15 mouse cellular contexts compared by ENCODE assay signal in the genomic region with DNA sequence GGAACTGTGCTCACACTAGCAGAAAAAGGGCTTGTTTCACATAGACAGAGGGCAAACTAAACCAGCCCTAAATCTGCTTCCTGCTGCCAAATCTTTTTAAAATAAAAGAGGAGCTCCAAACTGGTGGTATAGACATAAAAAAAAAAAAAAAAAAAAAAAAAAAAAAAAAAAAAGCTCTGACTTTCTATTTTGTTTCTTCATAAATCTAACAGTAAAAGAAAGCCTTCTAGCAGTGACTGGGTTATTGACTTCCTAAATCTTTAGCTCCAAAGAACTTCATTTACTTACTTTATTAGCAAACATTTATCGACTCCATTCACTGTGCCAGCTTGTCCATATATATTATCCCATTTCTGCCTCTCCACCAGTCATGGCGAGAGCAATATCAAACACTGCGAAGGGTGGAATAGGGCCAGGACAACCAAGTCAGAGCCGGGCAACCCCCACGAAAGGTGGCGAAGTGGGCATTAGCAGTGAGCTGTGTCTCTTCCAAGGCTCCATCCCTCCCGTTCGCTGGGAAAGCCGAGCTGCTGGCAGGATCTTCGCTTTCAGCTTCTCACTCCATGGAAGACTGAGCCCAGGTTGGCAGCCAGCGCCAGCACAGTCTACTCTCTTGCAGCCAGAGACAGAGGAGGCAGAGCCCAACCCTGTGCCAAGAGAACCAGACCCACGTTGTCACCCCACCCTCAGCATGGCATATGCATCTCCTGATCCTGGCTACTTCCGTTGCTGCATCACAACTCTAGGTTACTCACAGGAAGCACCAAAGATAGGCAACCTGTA.
DNase-seq lines count a peak whose midpoint lies in the region; ATAC-seq lines count a peak whose summit lies in the region.
"Had no signal": no experiment of that assay in that cellular context is flagged by ENCODE, and none has a peak within 500 bp of the region (broad histone marks: within the 10 kb centered on the region; RNA-seq: fewer than 3 reads in every experiment).

No protein-coding gene starts in this region.

- 91% methylated on average over 13 of the region's 13 CpGs for WGBS in midbrain, embryonic 10.5 days
- 86% methylated on average over 13 of the region's 13 CpGs for WGBS in midbrain, embryonic 16.5 days
- 87% methylated on average over 13 of the region's 13 CpGs for WGBS in hindbrain, embryonic 14.5 days

- peaks cover 32% of the 10 kb centered on the region for H3K4me1 ChIP-seq in midbrain, embryonic 10.5 days
- peaks cover 11% of the 10 kb centered on the region for H3K4me1 ChIP-seq in midbrain, embryonic 16.5 days (ENCODE audit: control insufficient read depth, insufficient read depth, low read length)
- H3K4me1 ChIP-seq in hindbrain, embryonic 14.5 days (replicated peaks; ENCODE audit: control insufficient read depth, insufficient read depth, low read length), result peaks cover 12% of the 10 kb centered on the region
- H3K4me1 ChIP-seq: stomach, embryonic 15.5 days had no signal

- H3K36me3 ChIP-seq in midbrain, embryonic 10.5 days, result no peaks in the 10 kb centered on the region
- no peaks in the 10 kb centered on the region for H3K36me3 ChIP-seq in midbrain, embryonic 16.5 days (ENCODE audit: control insufficient read depth, insufficient read depth, low read length)
- no peaks in the 10 kb centered on the region for H3K36me3 ChIP-seq in hindbrain, embryonic 14.5 days (replicated peaks; ENCODE audit: control insufficient read depth, insufficient read depth)
- H3K36me3 ChIP-seq: embryonic facial prominence, embryonic 12.5 days; neural tube, embryonic 12.5 days; stomach, embryonic 15.5 days had no signal

- no peak for DNase-seq in midbrain, embryonic 10.5 days (ENCODE audit: low spot score)
- DNase-seq in brain, adult 2 months (ENCODE audit: low read depth, low spot score), result peak; percentile 61
- DNase-seq in hindbrain, embryonic 14.5 days (ENCODE audit: low spot score), result no peak
- peak; percentile 41 for DNase-seq in right cerebral cortex, postnatal 14 days
- no peak for DNase-seq in thymus, adult 18-20 months
- no peak for DNase-seq in thymus, postnatal 36 days
- DNase-seq: cerebellum, adult 9-11 months; heart, postnatal 14 days; kidney, adult 11 months had no signal

- no peaks in the 10 kb centered on the region for H3K27me3 ChIP-seq in midbrain, embryonic 10.5 days (ENCODE audit: low read depth, poor library complexity, severe bottlenecking)
- H3K27me3 ChIP-seq in midbrain, embryonic 16.5 days (ENCODE audit: control insufficient read depth, insufficient read depth, low read depth, low read length), result no peaks in the 10 kb centered on the region
- H3K27me3 ChIP-seq in hindbrain, embryonic 14.5 days (ENCODE audit: control insufficient read depth, insufficient read depth, low read length), result no peaks in the 10 kb centered on the region
- H3K27me3 ChIP-seq: CH12.LX; embryonic facial prominence, embryonic 12.5 days; stomach, embryonic 15.5 days had no signal

- H3K4me2 ChIP-seq in midbrain, embryonic 16.5 days (ENCODE audit: low read length), result no peak overlapping the region
- no peak overlapping the region for H3K4me2 ChIP-seq in hindbrain, embryonic 14.5 days (replicated peaks)
- H3K4me2 ChIP-seq: embryonic facial prominence, embryonic 12.5 days; lung, embryonic 14.5 days; neural tube, embryonic 12.5 days; stomach, embryonic 15.5 days had no signal

- no peak overlapping the region for H3K9ac ChIP-seq in midbrain, embryonic 16.5 days (ENCODE audit: low read depth, low read length)
- no peak overlapping the region for H3K9ac ChIP-seq in hindbrain, embryonic 14.5 days
- H3K9ac ChIP-seq: embryonic facial prominence, embryonic 12.5 days; lung, embryonic 14.5 days; neural tube, embryonic 12.5 days; stomach, embryonic 15.5 days had no signal

- H3K27ac ChIP-seq in midbrain, embryonic 10.5 days (replicated peaks), result peak overlapping the region; percentile 78; the same call in 1 of the 2 replicates
- no peak overlapping the region for H3K27ac ChIP-seq in midbrain, embryonic 16.5 days (ENCODE audit: low read length)
- 0 out of 2 replicates have a peak overlapping the region, but pooled peaks have one; percentile 20 for H3K27ac ChIP-seq in hindbrain, embryonic 14.5 days
- H3K27ac ChIP-seq: embryonic facial prominence, embryonic 12.5 days; neural tube, embryonic 12.5 days; stomach, embryonic 15.5 days had no signal

- no peaks in the 10 kb centered on the region for H3K9me3 ChIP-seq in midbrain, embryonic 10.5 days (replicated peaks)
- no peaks in the 10 kb centered on the region for H3K9me3 ChIP-seq in midbrain, embryonic 16.5 days (replicated peaks; ENCODE audit: control insufficient read depth, low read length, poor library complexity, severe bottlenecking)
- H3K9me3 ChIP-seq in hindbrain, embryonic 14.5 days (ENCODE audit: control insufficient read depth, low read length), result no peaks in the 10 kb centered on the region
- H3K9me3 ChIP-seq: embryonic facial prominence, embryonic 12.5 days; neural tube, embryonic 12.5 days; stomach, embryonic 15.5 days had no signal

- no peak for ATAC-seq in midbrain, embryonic 16.5 days
- no peak for ATAC-seq in hindbrain, embryonic 14.5 days (ENCODE audit: low FRiP score)

- no peak overlapping the region for H3K4me3 ChIP-seq in midbrain, embryonic 10.5 days
- no peak overlapping the region for H3K4me3 ChIP-seq in midbrain, embryonic 16.5 days (ENCODE audit: low read depth, low read length)
- no peak overlapping the region for H3K4me3 ChIP-seq in hindbrain, embryonic 14.5 days (replicated peaks; ENCODE audit: low read length)
- H3K4me3 ChIP-seq: embryonic facial prominence, embryonic 12.5 days; neural tube, embryonic 12.5 days; stomach, embryonic 15.5 days had no signal

Comparison
In these comparisons a context has a peak if more than half of its experiments do, and no peak if none do; other contexts are left out.
1. DNase-seq: peak in brain, adult 2 months (single experiment) and right cerebral cortex, postnatal 14 days (single experiment); none in midbrain, embryonic 10.5 days (single experiment), hindbrain, embryonic 14.5 days (single experiment), thymus, adult 18-20 months (0 of 2) and thymus, postnatal 36 days (0 of 2).